Mouse (Mus musculus) MEL (cell line): ENCODE measurements at regions not wholly inside any gene's neighbourhood (a gene's known extent, or its start where the extent isn't known, plus 50 kb on each side); places are given as distances from the start of the nearest gene placed in this dataset.

ENCODE experiments used
- DNase-seq: peaks from one replicate; pipeline ENCODE4 v3.0.0; 2011; ENCODE audit warnings: low read depth, low spot score
- H3K27ac ChIP-seq: 2 replicates; pipeline ENCODE4 v1.5.1; 2012; ENCODE audit warnings: low read depth, mild to moderate bottlenecking, control low read depth, low read length, moderate library complexity; ENCODE audit not compliant: control insufficient read depth
- H3K27me3 ChIP-seq, 2 experiments: fragments of 150-350 bp in 1 of 2; sonication (generic) in 1 of 2; 2 replicates each; pipeline ENCODE4 v1.6.1; 2012; ENCODE audit warnings: low read length in 2 of 2, mild to moderate bottlenecking in 2 of 2, improper control_type of control experiment in 1 of 2, moderate library complexity in 1 of 2; ENCODE audit not compliant: insufficient read depth in 2 of 2, control insufficient read depth in 1 of 2
- H3K36me3 ChIP-seq, 2 experiments: 2 replicates each; pipeline ENCODE4 v1.6.1; 2012 to 2014; ENCODE audit warnings: low read length in 2 of 2, improper control_type of control experiment in 1 of 2, inconsistent platforms in 1 of 2, mild to moderate bottlenecking in 1 of 2; ENCODE audit not compliant: insufficient read depth in 2 of 2, control insufficient read depth in 1 of 2
- H3K4me1 ChIP-seq, 2 experiments: fragments of 150-350 bp in 1 of 2; sonication (generic) in 1 of 2; 2 replicates each; pipeline ENCODE4 v1.6.1; 2012; ENCODE audit warnings: low read length in 2 of 2, improper control_type of control experiment in 1 of 2, mild to moderate bottlenecking in 1 of 2; ENCODE audit not compliant: insufficient read depth in 2 of 2, control insufficient read depth in 1 of 2
- H3K4me3 ChIP-seq, 2 experiments: fragments of 150-350 bp in 1 of 2; sonication (generic) in 1 of 2; 2 replicates each; pipeline ENCODE4 v1.5.1; 2012; ENCODE audit warnings: low read depth in 2 of 2, low read length in 2 of 2, mild to moderate bottlenecking in 2 of 2, moderate library complexity in 2 of 2, control low read depth in 1 of 2, improper control_type of control experiment in 1 of 2; ENCODE audit not compliant: control insufficient read depth in 1 of 2, insufficient read depth in 1 of 2
- H3K79me2 ChIP-seq: 2 replicates; pipeline ENCODE4 v1.6.1; 2012; ENCODE audit warnings: mild to moderate bottlenecking, low read length, moderate library complexity; ENCODE audit not compliant: control insufficient read depth, poor library complexity, insufficient read depth
- H3K9ac ChIP-seq: 2 replicates; pipeline ENCODE4 v1.6.1; 2012; ENCODE audit warnings: low read depth, mild to moderate bottlenecking, control low read depth, low read length, moderate library complexity; ENCODE audit not compliant: control insufficient read depth, poor library complexity, severe bottlenecking
- H3K9me3 ChIP-seq: fragments of 150-350 bp; sonication (generic); replicated peaks from 2 replicates; pipeline ENCODE4 v1.6.1; 2012; ENCODE audit warnings: mild to moderate bottlenecking, low read length, improper control_type of control experiment, moderate library complexity; ENCODE audit not compliant: insufficient read depth
- BHLHE40 ChIP-seq: IDR thresholded peaks from 2 replicates; pipeline ENCODE4 v1.6.1; 2012; ENCODE audit warnings: low read depth, mild to moderate bottlenecking, inconsistent platforms, low read length, improper control_type of control experiment, borderline replicate concordance
- CHD2 ChIP-seq: IDR thresholded peaks from 2 replicates; pipeline ENCODE4 v1.6.1; 2011; ENCODE audit warnings: low read length, improper control_type of control experiment
- CTCF ChIP-seq, 3 experiments: IDR thresholded peaks in 2 of 3; conservative IDR thresholded peaks in 1 of 3; 2 replicates each; pipeline ENCODE4 v1.5.1; 2011 to 2012; ENCODE audit warnings: low read length in 3 of 3, low read depth in 2 of 3, mild to moderate bottlenecking in 2 of 3, improper control_type of control experiment in 1 of 3, inconsistent platforms in 1 of 3, mixed read lengths in 1 of 3, moderate library complexity in 1 of 3; ENCODE audit not compliant: control insufficient read depth in 1 of 3, insufficient read depth in 1 of 3, poor library complexity in 1 of 3, severe bottlenecking in 1 of 3
- E2F4 ChIP-seq: IDR thresholded peaks from 2 replicates; pipeline ENCODE4 v1.6.1; 2011; ENCODE audit warnings: low read depth, low read length, improper control_type of control experiment, borderline replicate concordance
- GATA1 ChIP-seq: IDR thresholded peaks from 2 replicates; pipeline ENCODE4 v1.6.1; 2011; ENCODE audit warnings: low read depth, low read length, improper control_type of control experiment
- MAFK ChIP-seq: IDR thresholded peaks from 2 replicates; pipeline ENCODE4 v1.6.1; 2011; ENCODE audit warnings: low read depth, mild to moderate bottlenecking, low read length, improper control_type of control experiment, borderline replicate concordance
- MAZ ChIP-seq: IDR thresholded peaks from 2 replicates; pipeline ENCODE4 v1.6.1; 2012; ENCODE audit warnings: low read depth, mild to moderate bottlenecking, inconsistent platforms, low read length, improper control_type of control experiment
- MEF2A ChIP-seq: IDR thresholded peaks from 2 replicates; pipeline ENCODE4 v1.6.1; 2014; ENCODE audit warnings: low read depth, mild to moderate bottlenecking, inconsistent platforms, low read length, improper control_type of control experiment; ENCODE audit not compliant: poor library complexity, insufficient replicate concordance, severe bottlenecking; ENCODE audit errors: extremely low read depth
- MXI1 ChIP-seq: IDR thresholded peaks from 2 replicates; pipeline ENCODE4 v1.6.1; 2011; ENCODE audit warnings: mild to moderate bottlenecking, low read depth, low read length, improper control_type of control experiment
- MYC ChIP-seq: IDR thresholded peaks from 2 replicates; pipeline ENCODE4 v1.6.1; 2011; ENCODE audit warnings: low read depth, mild to moderate bottlenecking, low read length, improper control_type of control experiment, moderate library complexity
- NRF1 ChIP-seq: IDR thresholded peaks from 2 replicates; pipeline ENCODE4 v1.6.1; 2014; ENCODE audit warnings: low read depth, mild to moderate bottlenecking, inconsistent platforms, low read length, improper control_type of control experiment, moderate library complexity; ENCODE audit not compliant: poor library complexity, insufficient read depth, severe bottlenecking
- POLR2AphosphoS2 ChIP-seq: IDR thresholded peaks from 2 replicates; pipeline ENCODE4 v1.6.1; 2011; ENCODE audit warnings: low read length, improper control_type of control experiment
- RAD21 ChIP-seq: IDR thresholded peaks from 2 replicates; pipeline ENCODE4 v1.6.1; 2011; ENCODE audit warnings: mild to moderate bottlenecking, low read depth, low read length, improper control_type of control experiment
- RCOR1 ChIP-seq: IDR thresholded peaks from 2 replicates; pipeline ENCODE4 v1.6.1; 2012; ENCODE audit warnings: low read depth, mild to moderate bottlenecking, inconsistent platforms, low read length, improper control_type of control experiment
- SIN3A ChIP-seq: IDR thresholded peaks from 2 replicates; pipeline ENCODE4 v1.6.1; 2012; ENCODE audit warnings: low read length, improper control_type of control experiment, inconsistent platforms
- TBP ChIP-seq: IDR thresholded peaks from 2 replicates; pipeline ENCODE4 v1.8.0; 2011; ENCODE audit warnings: low read depth, low read length, improper control_type of control experiment
- TCF12 ChIP-seq: IDR thresholded peaks from 2 replicates; pipeline ENCODE4 v1.6.1; 2014; ENCODE audit warnings: low read depth, mild to moderate bottlenecking, inconsistent platforms, low read length, improper control_type of control experiment, moderate library complexity
- UBTF ChIP-seq: IDR thresholded peaks from 2 replicates; pipeline ENCODE4 v1.6.1; 2012; ENCODE audit warnings: low read depth, mild to moderate bottlenecking, inconsistent platforms, low read length, improper control_type of control experiment, moderate library complexity, borderline replicate concordance; ENCODE audit not compliant: insufficient read depth
- USF1 ChIP-seq: IDR thresholded peaks from 2 replicates; pipeline ENCODE4 v1.6.1; 2014; ENCODE audit warnings: low read depth, mild to moderate bottlenecking, inconsistent platforms, low read length, improper control_type of control experiment, moderate library complexity
- ZMIZ1 ChIP-seq: IDR thresholded peaks from 2 replicates; pipeline ENCODE4 v1.6.1; 2012; ENCODE audit warnings: low read depth, mild to moderate bottlenecking, inconsistent platforms, low read length, improper control_type of control experiment, moderate library complexity
- ZNF384 ChIP-seq: IDR thresholded peaks from 2 replicates; pipeline ENCODE4 v1.6.1; 2012; ENCODE audit warnings: low read depth, mild to moderate bottlenecking, inconsistent platforms, low read length, improper control_type of control experiment

- H3K27ac ChIP-seq = no peak overlapping the region
- no peaks in the 10 kb centered on the region for H3K4me1 ChIP-seq
- H3K27me3 ChIP-seq = peaks cover 0 to 2% of the 10 kb centered on the region in 2 experiments; a peak in 2 of 4 replicates
- DNase-seq = no peak
- H3K36me3 ChIP-seq = no peaks in the 10 kb centered on the region
- TF ChIP-seq UBTF (no peak), CTCF (IDR thresholded peaks at IDR 0.05 in 2 of 3, conservative IDR thresholded peaks at IDR 0.05 in 1 of 3; ENCODE audit: control insufficient read depth in 1 of 3, insufficient read depth in 1 of 3, low read depth in 2 of 3, low read length in 3 of 3, poor library complexity in 1 of 3, severe bottlenecking in 1 of 3) (no peak), TBP (no peak), MAZ (no peak), TCF12 (no peak), RCOR1 (no peak), GATA1 (no peak), NRF1 (no peak), RAD21 (no peak), MAFK (no peak), CHD2 (no peak), BHLHE40 (no peak), POLR2AphosphoS2 (no peak), USF1 (no peak), MYC (no peak), ZMIZ1 (no peak), MXI1 (no peak), MEF2A (no peak), ZNF384 (no peak), E2F4 (no peak)
- H3K79me2 ChIP-seq = no peaks in the 10 kb centered on the region
- no peak overlapping the region for H3K9ac ChIP-seq
- H3K4me3 ChIP-seq = no peak overlapping the region
- no peaks in the 10 kb centered on the region for H3K9me3 ChIP-seq
Measured at GRCm38 (mm10) chr2:3890462-3890861, 127.1 kb upstream of the Frmd4a start.

GRCm38 (mm10) chr2:3907026-3907425 lies 110.5 kb upstream of the Frmd4a start:
- Histone ChIP-seq H3K9me3 (no peaks in the 10 kb centered on the region), H3K27ac (no peak overlapping the region), H3K79me2 (no peaks in the 10 kb centered on the region), H3K4me1 (no peaks in the 10 kb centered on the region), H3K36me3 (no peaks in the 10 kb centered on the region), H3K4me3 (no peak overlapping the region), H3K9ac (no peak overlapping the region), H3K27me3 (no peaks in the 10 kb centered on the region; a peak in 1 of 4 replicates)
- DNase-seq = no peak
- TF ChIP-seq POLR2AphosphoS2 (no peak), SIN3A (no peak), USF1 (no peak), MAFK (no peak)
